Mouse (Mus musculus) thymus, adult 2 months (tissue): ENCODE measurements around the gene Aoc3. TPM values are rescaled to one million over a fixed set of nuclear protein-coding genes. Genes with fewer than 3 reads are reported as not detected.

Experiments used
- DNase-seq: peaks from one replicate; pipeline ENCODE4 v3.0.0; 2021
- H3K27ac ChIP-seq: fragments of 200-500 bp; 2 replicates; pipeline ENCODE4 v1.5.1; 2012; ENCODE audit warnings: low read length, control low read depth; ENCODE audit not compliant: control insufficient read depth, insufficient read depth
- H3K27me3 ChIP-seq: fragments of 200-500 bp; 2 replicates; pipeline ENCODE4 v1.6.1; 2012; ENCODE audit warnings: mild to moderate bottlenecking, low read length, moderate library complexity, mixed read lengths; ENCODE audit not compliant: control insufficient read depth, insufficient read depth
- H3K36me3 ChIP-seq: fragments of 200-500 bp; 2 replicates; pipeline ENCODE4 v1.6.1; 2012; ENCODE audit warnings: mild to moderate bottlenecking, low read length, moderate library complexity; ENCODE audit not compliant: control insufficient read depth, insufficient read depth
- H3K4me1 ChIP-seq: fragments of 200-500 bp; replicated peaks from 2 replicates; pipeline ENCODE4 v1.6.1; 2012; ENCODE audit warnings: low read length; ENCODE audit not compliant: control insufficient read depth, insufficient read depth
- H3K4me3 ChIP-seq: fragments of 200-500 bp; 2 replicates; pipeline ENCODE4 v1.5.1; 2012; ENCODE audit warnings: mild to moderate bottlenecking, low read length, control low read depth, moderate library complexity; ENCODE audit not compliant: control insufficient read depth, insufficient read depth
- CTCF ChIP-seq: fragments of 200-500 bp; IDR thresholded peaks from 2 replicates; pipeline ENCODE4 v1.5.1; 2012; ENCODE audit warnings: mild to moderate bottlenecking, control low read depth, low read length, moderate library complexity, borderline replicate concordance; ENCODE audit not compliant: control insufficient read depth, poor library complexity, insufficient read depth; ENCODE audit errors: extremely low read depth
- POLR2A ChIP-seq: fragments of 200-500 bp; IDR thresholded peaks from 2 replicates; pipeline ENCODE4 v1.6.1; 2012; ENCODE audit warnings: mild to moderate bottlenecking, low read length, control low read depth, moderate library complexity; ENCODE audit not compliant: control insufficient read depth, poor library complexity, insufficient read depth; ENCODE audit errors: extremely low read depth
- WGBS: fragments of 180-500 bp; shearing (Covaris S2); methylation state at CpG from one replicate; pipeline ENCODE4 v1.1.7; 2018; 5-methylcytosine and 5-hydroxymethylcytosine counted together
- polyA plus RNA-seq: library from polyadenylated mRNA; depleted of rRNA; stranded (reverse); fragments of >200 nt; gene quantifications from 2 replicates; pipeline ENCODE4 v1.2.3, GENCODE M21; 2012; rRNA removed

The Aoc3 gene
- polyA plus RNA-seq: 11.8 and 12.1 TPM in 2 replicates

GRCm38 (mm10) chr11:101330371-101330924, at the start of gene Aoc3:
Aoc3 (plus strand) TSS chr11:101330605.
- whole genome bisulfite sequencing: 85% methylated on average over 7 of the region's 7 CpGs
- no peaks in the 10 kb centered on the region for H3K4me1 ChIP-seq
- H3K27me3 ChIP-seq: no peaks in the 10 kb centered on the region
- H3K4me3 ChIP-seq: no peak within 1 kb of the TSS
- H3K27ac ChIP-seq: no peak within 1 kb of the TSS
- TF ChIP-seq CTCF (no peak), POLR2A (no peak)
- no peak for DNase-seq
- peaks cover 7% of the 10 kb centered on the region; the same call in 1 of the 2 replicates for H3K36me3 ChIP-seq

- WGBS: 80% methylated on average over 7 of the region's 7 CpGs
- TF ChIP-seq POLR2A (no peak), CTCF (no peak)
- Histone ChIP-seq H3K4me3 (no peak overlapping the region), H3K27ac (no peak overlapping the region), H3K27me3 (no peaks in the 10 kb centered on the region), H3K4me1 (peaks cover 15% of the 10 kb centered on the region), H3K36me3 (0 out of 2 replicates have a peak, but pooled peaks cover 1% of the 10 kb centered on the region)
- no peak for DNase-seq
Observed at GRCm38 (mm10) chr11:101280837-101281236, 49.6 kb upstream of the Aoc3 start.

GRCm38 (mm10) chr11:101282896-101283295, 47.5 kb upstream of the Aoc3 start:
- peaks cover 8% of the 10 kb centered on the region for H3K4me1 ChIP-seq
- 89% methylated on average over 5 of the region's 5 CpGs for WGBS
- no peak for DNase-seq
- no peak overlapping the region for H3K27ac ChIP-seq
- no peaks in the 10 kb centered on the region for H3K27me3 ChIP-seq
- TF ChIP-seq CTCF: no peak
- TF ChIP-seq POLR2A: no peak
- H3K36me3 ChIP-seq: peaks cover 13% of the 10 kb centered on the region
- no peak overlapping the region for H3K4me3 ChIP-seq

- H3K27me3 ChIP-seq: no peaks in the 10 kb centered on the region
- TF ChIP-seq CTCF: no peak
- TF ChIP-seq POLR2A: no peak
- no peak overlapping the region for H3K4me3 ChIP-seq
- H3K4me1 ChIP-seq: peaks cover 4% of the 10 kb centered on the region
- H3K27ac ChIP-seq: no peak overlapping the region
- peaks cover 20% of the 10 kb centered on the region for H3K36me3 ChIP-seq
- 89% methylated on average over 4 of the region's 4 CpGs for WGBS
- DNase-seq: no peak
Observed at GRCm38 (mm10) chr11:101283805-101284204, 46.6 kb upstream of the Aoc3 start.

- Histone ChIP-seq H3K27me3 (no peaks in the 10 kb centered on the region), H3K4me3 (no peak overlapping the region), H3K4me1 (no peaks in the 10 kb centered on the region), H3K36me3 (peaks cover 52% of the 10 kb centered on the region), H3K27ac (no peak overlapping the region)
- DNase-seq: no peak
- TF ChIP-seq CTCF (no peak), POLR2A (no peak)
- 94% methylated on average over 9 of the region's 9 CpGs for WGBS
Observed at GRCm38 (mm10) chr11:101287306-101287705, 43.1 kb upstream of the Aoc3 start.

GRCm38 (mm10) chr11:101291231-101291630, 39.2 kb upstream of the Aoc3 start:
- Histone ChIP-seq H3K36me3 (peaks cover 82% of the 10 kb centered on the region), H3K4me3 (no peak overlapping the region), H3K4me1 (no peaks in the 10 kb centered on the region), H3K27me3 (no peaks in the 10 kb centered on the region), H3K27ac (no peak overlapping the region)
- TF ChIP-seq POLR2A: no peak
- no peak for TF ChIP-seq CTCF
- WGBS: 97% methylated on average over 8 of the region's 8 CpGs
- no peak for DNase-seq

- Histone ChIP-seq H3K4me3 (no peak overlapping the region), H3K27me3 (no peaks in the 10 kb centered on the region), H3K4me1 (no peaks in the 10 kb centered on the region), H3K27ac (no peak overlapping the region), H3K36me3 (peaks cover 72% of the 10 kb centered on the region)
- TF ChIP-seq CTCF (no peak), POLR2A (no peak)
- WGBS: 98% methylated on average over 8 of the region's 8 CpGs
- no peak for DNase-seq
Observed at GRCm38 (mm10) chr11:101295191-101295590, 35.2 kb upstream of the Aoc3 start.
